Mouse (Mus musculus) liver, embryonic 16.5 days (tissue): Measurements from ENCODE around the gene Krt80. TPM values are rescaled to one million over a fixed set of nuclear protein-coding genes. Genes with fewer than 3 reads are reported as not detected.
A peak's percentile ranks its signal among the peaks of the same experiment; 100 is the strongest.

Source experiments
- ATAC-seq: fragments of 200-750 bp; cut with Nextera tagmentation; 2 replicates; pipeline ENCODE4 v1.8.0; 2017; ENCODE audit warnings: low read depth, mild to moderate bottlenecking, moderate number of reproducible peaks, moderate library complexity
- H3K27ac ChIP-seq: fragments of 300-500 bp; sonication (generic); 2 replicates; pipeline ENCODE4 v1.5.1; 2014; ENCODE audit warnings: mild to moderate bottlenecking, low read length
- H3K27me3 ChIP-seq: fragments of 300-500 bp; sonication (generic); 2 replicates; pipeline ENCODE4 v1.6.1; 2014; ENCODE audit warnings: low read depth, low read length, mixed read lengths; ENCODE audit not compliant: control insufficient read depth, insufficient read depth
- H3K36me3 ChIP-seq: fragments of 300-500 bp; sonication (generic); 2 replicates; pipeline ENCODE4 v1.6.1; 2014; ENCODE audit warnings: mild to moderate bottlenecking; ENCODE audit not compliant: control insufficient read depth, insufficient read depth
- H3K4me1 ChIP-seq: fragments of 300-500 bp; sonication (generic); 2 replicates; pipeline ENCODE4 v1.6.1; 2014; ENCODE audit warnings: low read depth, low read length, mixed read lengths; ENCODE audit not compliant: control insufficient read depth
- H3K4me2 ChIP-seq: fragments of 300-500 bp; sonication (generic); 2 replicates; pipeline ENCODE4 v1.6.1; 2014; ENCODE audit warnings: low read depth, low read length, mixed read lengths
- H3K4me3 ChIP-seq: fragments of 300-500 bp; sonication (generic); 2 replicates; pipeline ENCODE4 v1.5.1; 2014; ENCODE audit warnings: low read depth, mild to moderate bottlenecking, low read length
- H3K9ac ChIP-seq: fragments of 300-500 bp; sonication (generic); 2 replicates; pipeline ENCODE4 v1.6.1; 2014; ENCODE audit warnings: low read depth, low read length
- H3K9me3 ChIP-seq: fragments of 300-500 bp; sonication (generic); replicated peaks from 2 replicates; pipeline ENCODE4 v1.6.1; 2016; ENCODE audit warnings: low read length; ENCODE audit not compliant: control insufficient read depth
- WGBS: fragments of 180-500 bp; shearing (Covaris S2); extraction: QIAGEN DNeasy Blood & Tissue Kit; methylation state at CpG from one replicate; pipeline ENCODE4 v1.1.7; 2014; ENCODE audit not compliant: insufficient replicate concordance; 5-methylcytosine and 5-hydroxymethylcytosine counted together
- polyA plus RNA-seq: library from polyadenylated mRNA; unstranded; fragments of >200 nt; fragmentation: Nextera tagmentation; extraction: Ambion mirVana; gene quantifications from 2 replicates; pipeline ENCODE4 v1.2.1, GENCODE M21; 2015

Krt80 gene
- polyA plus RNA-seq, 1 experiment from 2014 or later: 0.52 TPM

- H3K9me3 ChIP-seq: no peaks in the 10 kb centered on the region
- no peak overlapping the region for H3K27ac ChIP-seq
- H3K4me1 ChIP-seq: no peaks in the 10 kb centered on the region
- no peak overlapping the region for H3K9ac ChIP-seq
- no peak overlapping the region for H3K4me3 ChIP-seq
- no peaks in the 10 kb centered on the region for H3K27me3 ChIP-seq
- ATAC-seq: no peak
- 60% methylated on average over 3 of the region's 3 CpGs for WGBS
- H3K36me3 ChIP-seq: no peaks in the 10 kb centered on the region
- H3K4me2 ChIP-seq: no peak overlapping the region
These were observed 27.0 kb upstream of the Krt80 start for GRCm38 (mm10) chr15:101396921-101397320.

GRCm38 (mm10) chr15:101396466-101396865 is 26.5 kb upstream of the Krt80 start:
- no peak for ATAC-seq
- 56% methylated on average over 7 of the region's 7 CpGs for WGBS

GRCm38 (mm10) chr15:101394908-101395307 is 24.9 kb upstream of the Krt80 start:
- Histone ChIP-seq H3K9ac (no peak overlapping the region), H3K27me3 (no peaks in the 10 kb centered on the region), H3K9me3 (no peaks in the 10 kb centered on the region), H3K27ac (no peak overlapping the region), H3K4me2 (no peak overlapping the region), H3K36me3 (no peaks in the 10 kb centered on the region), H3K4me1 (no peaks in the 10 kb centered on the region), H3K4me3 (no peak overlapping the region)
- ATAC-seq: no peak
- 55% methylated on average over 7 of the region's 7 CpGs for WGBS

More at GRCm38 (mm10) chr15:101396466-101396865, 26.5 kb upstream of the Krt80 start:
- no peak overlapping the region for H3K9ac ChIP-seq
- H3K27ac ChIP-seq: no peak overlapping the region
- no peak overlapping the region for H3K4me2 ChIP-seq
- no peaks in the 10 kb centered on the region for H3K9me3 ChIP-seq
- no peaks in the 10 kb centered on the region for H3K4me1 ChIP-seq
- H3K36me3 ChIP-seq: no peaks in the 10 kb centered on the region
- no peaks in the 10 kb centered on the region for H3K27me3 ChIP-seq
- no peak overlapping the region for H3K4me3 ChIP-seq

GRCm38 (mm10) chr15:101392251-101392650 is 22.3 kb upstream of the Krt80 start:
- WGBS: 65% methylated on average over 5 of the region's 5 CpGs
- no peak overlapping the region for H3K4me2 ChIP-seq
- no peaks in the 10 kb centered on the region for H3K9me3 ChIP-seq
- H3K36me3 ChIP-seq: no peaks in the 10 kb centered on the region
- H3K4me1 ChIP-seq: no peaks in the 10 kb centered on the region
- H3K27ac ChIP-seq: no peak overlapping the region
- H3K27me3 ChIP-seq: no peaks in the 10 kb centered on the region
- H3K9ac ChIP-seq: no peak overlapping the region
- H3K4me3 ChIP-seq: no peak overlapping the region
- ATAC-seq: no peak

- H3K4me3 ChIP-seq: no peak overlapping the region
- ATAC-seq: no peak
- H3K9me3 ChIP-seq: no peaks in the 10 kb centered on the region
- no peaks in the 10 kb centered on the region for H3K27me3 ChIP-seq
- WGBS: 79% methylated on average over 5 of the region's 5 CpGs
- no peak overlapping the region for H3K27ac ChIP-seq
- H3K4me1 ChIP-seq: no peaks in the 10 kb centered on the region
- H3K36me3 ChIP-seq: no peaks in the 10 kb centered on the region
- H3K9ac ChIP-seq: no peak overlapping the region
- no peak overlapping the region for H3K4me2 ChIP-seq
These were observed 20.2 kb upstream of the Krt80 start for GRCm38 (mm10) chr15:101390203-101390602.

GRCm38 (mm10) chr15:101388034-101388541 is 18.1 kb upstream of the Krt80 start:
- Histone ChIP-seq H3K4me1 (no peaks in the 10 kb centered on the region), H3K36me3 (no peaks in the 10 kb centered on the region), H3K4me3 (no peak overlapping the region), H3K9me3 (no peaks in the 10 kb centered on the region), H3K27ac (no peak overlapping the region), H3K4me2 (no peak overlapping the region), H3K27me3 (no peaks in the 10 kb centered on the region), H3K9ac (no peak overlapping the region)
- WGBS: 6% methylated on average over 5 of the region's 5 CpGs
- 0 out of 2 replicates have a peak, but pooled peaks have one; percentile 32 for ATAC-seq

GRCm38 (mm10) chr15:101387176-101387575 is 17.2 kb upstream of the Krt80 start:
- Histone ChIP-seq H3K27me3 (no peaks in the 10 kb centered on the region), H3K9ac (no peak overlapping the region), H3K36me3 (no peaks in the 10 kb centered on the region), H3K27ac (no peak overlapping the region), H3K4me3 (no peak overlapping the region), H3K4me2 (no peak overlapping the region), H3K4me1 (no peaks in the 10 kb centered on the region), H3K9me3 (no peaks in the 10 kb centered on the region)
- no peak for ATAC-seq
- 43% methylated on average over 3 of the region's 3 CpGs for WGBS

GRCm38 (mm10) chr15:101385064-101385463 is 15.1 kb upstream of the Krt80 start:
- Histone ChIP-seq H3K27ac (no peak overlapping the region), H3K9me3 (no peaks in the 10 kb centered on the region), H3K27me3 (no peaks in the 10 kb centered on the region), H3K36me3 (no peaks in the 10 kb centered on the region), H3K4me2 (no peak overlapping the region), H3K4me1 (no peaks in the 10 kb centered on the region), H3K9ac (no peak overlapping the region), H3K4me3 (no peak overlapping the region)
- ATAC-seq: no peak
- WGBS: 77% methylated on average over 6 of the region's 6 CpGs

GRCm38 (mm10) chr15:101384610-101385009 is 14.6 kb upstream of the Krt80 start:
- no peak for ATAC-seq
- 30% methylated on average over 7 of the region's 7 CpGs for WGBS
- no peaks in the 10 kb centered on the region for H3K36me3 ChIP-seq

More at GRCm38 (mm10) chr15:101384610-101385009, 14.6 kb upstream of the Krt80 start:
- Histone ChIP-seq H3K27me3 (no peaks in the 10 kb centered on the region), H3K9me3 (no peaks in the 10 kb centered on the region), H3K9ac (no peak overlapping the region), H3K4me3 (no peak overlapping the region), H3K27ac (no peak overlapping the region), H3K4me2 (no peak overlapping the region), H3K4me1 (no peaks in the 10 kb centered on the region)
